Mouse (Mus musculus): Measurements from ENCODE around the gene Man2a1. TPM values are rescaled to one million over a fixed set of nuclear protein-coding genes. Genes with fewer than 3 reads are reported as not detected.

The Man2a1 gene
- polyA plus RNA-seq, 1 experiment from 2014 or later, result 4.1 TPM

DNA sequence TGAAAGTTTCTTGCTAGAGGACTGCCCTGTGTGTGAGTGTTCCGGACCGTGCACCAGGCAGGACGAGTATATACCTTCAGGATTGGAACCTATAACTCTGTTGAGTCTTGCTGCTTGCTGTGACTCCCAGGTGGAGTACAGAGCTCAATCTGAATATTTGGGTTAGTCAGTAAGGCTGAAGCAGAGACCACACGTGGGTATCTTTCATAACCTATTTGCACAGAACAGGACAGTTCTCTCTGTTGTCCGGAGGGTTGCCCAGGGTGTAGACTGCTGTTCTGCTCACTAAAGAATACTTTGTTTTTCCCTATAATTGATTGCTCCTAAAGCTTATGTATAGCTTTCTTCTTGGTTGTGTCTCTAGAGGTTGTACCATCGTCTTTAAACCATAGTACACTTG lies 7.7 kb downstream of the Man2a1 start:
- H3K27ac ChIP-seq (ENCODE audit: low read depth, low read length), result no peak overlapping the region
- no peak for ATAC-seq (replicated peaks; ENCODE audit: insufficient number of reproducible peaks, low FRiP score, low TSS enrichment)
- no peak overlapping the region for H3K4me3 ChIP-seq (ENCODE audit: low read depth, low read length)
- H3K27me3 ChIP-seq (ENCODE audit: control insufficient read depth, insufficient read depth, low read length), result no peaks in the 10 kb centered on the region
- no peak overlapping the region for H3K9ac ChIP-seq (ENCODE audit: low read depth, low read length)
- no peaks in the 10 kb centered on the region for H3K9me3 ChIP-seq (replicated peaks; ENCODE audit: control insufficient read depth, low read length)
- no peaks in the 10 kb centered on the region for H3K36me3 ChIP-seq (ENCODE audit: control insufficient read depth, insufficient read depth, low read length)
- whole genome bisulfite sequencing (ENCODE audit: insufficient replicate concordance), result 91% methylated on average over 6 of the region's 6 CpGs
- H3K4me1 ChIP-seq (ENCODE audit: control insufficient read depth, insufficient read depth, low read length), result peaks cover 4% of the 10 kb centered on the region
- no peak overlapping the region for H3K4me2 ChIP-seq

DNA sequence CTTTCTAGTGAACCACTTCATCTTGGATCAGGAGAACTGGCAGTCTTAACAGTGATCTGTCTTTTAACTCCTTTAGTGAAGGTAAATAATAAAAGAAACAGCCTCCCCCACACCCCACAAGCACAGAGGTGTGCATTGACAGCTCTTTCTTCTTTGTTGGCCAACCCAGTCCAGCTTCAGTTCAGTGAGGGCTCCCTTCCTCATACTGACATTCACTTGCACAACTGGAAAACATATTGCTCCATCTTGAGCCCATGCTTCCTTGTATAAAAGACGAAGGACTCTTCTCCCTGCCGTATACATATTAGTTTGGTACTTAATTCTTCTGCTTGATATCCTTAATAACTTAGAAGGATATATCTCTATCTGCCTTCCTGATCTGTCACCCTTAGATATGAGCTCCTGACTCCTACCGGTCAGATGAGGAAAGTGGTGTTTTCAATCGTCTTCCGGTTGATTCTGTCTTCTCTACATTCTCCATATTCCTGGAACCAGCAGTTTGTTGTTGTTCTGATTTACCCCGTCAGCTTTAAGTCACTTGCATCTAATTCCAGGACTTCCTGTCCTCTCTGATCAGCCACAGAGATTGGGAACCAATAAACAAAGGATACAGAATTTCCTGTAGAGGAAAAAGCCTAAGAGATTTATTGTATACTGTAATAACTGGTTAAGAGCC lies 8.5 kb downstream of the Man2a1 start:
- Histone ChIP-seq H3K9me3 (replicated peaks; ENCODE audit: control insufficient read depth, low read length) (no peaks in the 10 kb centered on the region), H3K4me1 (ENCODE audit: control insufficient read depth, insufficient read depth, low read length) (no peaks in the 10 kb centered on the region; the same call in 1 of the 2 replicates), H3K4me2 (no peak overlapping the region), H3K27me3 (ENCODE audit: control insufficient read depth, insufficient read depth, low read length) (no peaks in the 10 kb centered on the region), H3K36me3 (ENCODE audit: control insufficient read depth, insufficient read depth, low read length) (no peaks in the 10 kb centered on the region), H3K4me3 (ENCODE audit: low read depth, low read length) (no peak overlapping the region), H3K27ac (ENCODE audit: low read depth, low read length) (no peak overlapping the region), H3K9ac (ENCODE audit: low read depth, low read length) (no peak overlapping the region)
- ATAC-seq (replicated peaks; ENCODE audit: insufficient number of reproducible peaks, low FRiP score, low TSS enrichment), result no peak
- 66% methylated on average over 6 of the region's 6 CpGs for WGBS (ENCODE audit: insufficient replicate concordance)

DNA sequence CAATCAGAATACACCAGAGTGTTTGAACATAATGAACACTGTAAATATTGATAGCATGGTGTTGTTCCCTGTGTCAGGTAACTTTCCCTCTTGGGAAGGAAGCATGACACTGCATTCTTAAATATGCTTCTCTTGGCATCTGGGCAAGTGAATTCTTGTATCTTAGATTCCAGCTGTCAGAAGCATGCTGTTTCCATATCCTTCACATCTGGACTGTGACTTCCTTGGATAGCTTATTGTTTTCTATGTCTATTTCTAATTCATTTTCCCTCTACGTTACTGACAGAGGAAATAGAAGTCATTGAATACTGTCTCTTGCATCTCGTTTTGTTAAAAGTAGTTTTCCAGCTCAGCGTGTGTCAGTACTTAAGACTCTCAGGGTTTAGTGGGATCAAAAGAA lies 9.2 kb downstream of the Man2a1 start:
- ATAC-seq (replicated peaks; ENCODE audit: insufficient number of reproducible peaks, low FRiP score, low TSS enrichment), result no peak
- no peak overlapping the region for H3K27ac ChIP-seq (ENCODE audit: low read depth, low read length)
- no peak overlapping the region for H3K4me3 ChIP-seq (ENCODE audit: low read depth, low read length)
- H3K9ac ChIP-seq (ENCODE audit: low read depth, low read length), result no peak overlapping the region
- no peaks in the 10 kb centered on the region for H3K9me3 ChIP-seq (replicated peaks; ENCODE audit: control insufficient read depth, low read length)
- no peaks in the 10 kb centered on the region for H3K27me3 ChIP-seq (ENCODE audit: control insufficient read depth, insufficient read depth, low read length)
- H3K36me3 ChIP-seq (ENCODE audit: control insufficient read depth, insufficient read depth, low read length), result no peaks in the 10 kb centered on the region
- no peaks in the 10 kb centered on the region for H3K4me1 ChIP-seq (ENCODE audit: control insufficient read depth, insufficient read depth, low read length)
- H3K4me2 ChIP-seq, result no peak overlapping the region
- 60% methylated on average over 3 of the region's 3 CpGs for WGBS (ENCODE audit: insufficient replicate concordance)

GRCm38 (mm10) chr17:64611426-64611825 lies 10.9 kb downstream of the Man2a1 start:
- Histone ChIP-seq H3K9me3 (replicated peaks; ENCODE audit: control insufficient read depth, low read length) (no peaks in the 10 kb centered on the region), H3K4me2 (no peak overlapping the region), H3K36me3 (ENCODE audit: control insufficient read depth, insufficient read depth, low read length) (no peaks in the 10 kb centered on the region), H3K27ac (ENCODE audit: low read depth, low read length) (no peak overlapping the region), H3K4me1 (ENCODE audit: control insufficient read depth, insufficient read depth, low read length) (no peaks in the 10 kb centered on the region), H3K9ac (ENCODE audit: low read depth, low read length) (no peak overlapping the region), H3K4me3 (ENCODE audit: low read depth, low read length) (no peak overlapping the region), H3K27me3 (ENCODE audit: control insufficient read depth, insufficient read depth, low read length) (no peaks in the 10 kb centered on the region)
- no peak for ATAC-seq (replicated peaks; ENCODE audit: insufficient number of reproducible peaks, low FRiP score, low TSS enrichment)
- 72% methylated on average over 5 of the region's 5 CpGs for WGBS (ENCODE audit: insufficient replicate concordance)

GRCm38 (mm10) chr17:64612135-64612885 lies 11.8 kb downstream of the Man2a1 start:
- Histone ChIP-seq H3K4me1 (ENCODE audit: control insufficient read depth, insufficient read depth, low read length) (no peaks in the 10 kb centered on the region), H3K4me2 (no peak overlapping the region), H3K27me3 (ENCODE audit: control insufficient read depth, insufficient read depth, low read length) (no peaks in the 10 kb centered on the region), H3K9ac (ENCODE audit: low read depth, low read length) (no peak overlapping the region), H3K36me3 (ENCODE audit: control insufficient read depth, insufficient read depth, low read length) (no peaks in the 10 kb centered on the region), H3K27ac (ENCODE audit: low read depth, low read length) (no peak overlapping the region), H3K4me3 (ENCODE audit: low read depth, low read length) (no peak overlapping the region), H3K9me3 (replicated peaks; ENCODE audit: control insufficient read depth, low read length) (no peaks in the 10 kb centered on the region)
- no peak for ATAC-seq (replicated peaks; ENCODE audit: insufficient number of reproducible peaks, low FRiP score, low TSS enrichment)
- WGBS (ENCODE audit: insufficient replicate concordance), result 84% methylated on average over 16 of the region's 16 CpGs

DNA sequence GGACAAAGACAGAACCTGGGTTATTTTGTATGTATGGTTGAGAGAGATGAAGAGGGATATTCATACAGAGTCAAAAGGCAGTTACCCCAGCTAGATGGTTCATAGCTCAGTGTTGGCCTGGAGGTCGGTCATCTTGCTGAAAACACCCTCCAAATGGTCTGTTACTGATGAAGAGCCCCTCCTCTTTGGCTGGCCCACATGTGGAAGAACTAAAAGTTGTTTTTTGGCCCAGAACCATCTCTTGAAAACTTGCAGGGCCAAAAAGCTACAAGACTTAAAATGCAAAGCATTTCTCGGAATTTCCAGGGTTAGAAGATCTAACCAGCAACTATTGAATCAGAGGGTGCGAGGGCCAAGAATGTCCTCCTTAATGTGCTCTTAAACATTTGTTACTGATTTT lies 12.4 kb downstream of the Man2a1 start:
- no peak for ATAC-seq (replicated peaks; ENCODE audit: insufficient number of reproducible peaks, low FRiP score, low TSS enrichment)
- WGBS (ENCODE audit: insufficient replicate concordance), result 88% methylated on average over 3 of the region's 3 CpGs

GRCm38 (mm10) chr17:64613351-64613750 lies 12.8 kb downstream of the Man2a1 start:
- H3K27ac ChIP-seq (ENCODE audit: low read depth, low read length), result no peak overlapping the region

More for the DNA sequence above, 12.4 kb downstream of the Man2a1 start:
- Histone ChIP-seq H3K4me1 (ENCODE audit: control insufficient read depth, insufficient read depth, low read length) (peaks cover 4% of the 10 kb centered on the region; the same call in 1 of the 2 replicates), H3K27ac (ENCODE audit: low read depth, low read length) (no peak overlapping the region), H3K4me2 (no peak overlapping the region), H3K9me3 (replicated peaks; ENCODE audit: control insufficient read depth, low read length) (no peaks in the 10 kb centered on the region), H3K9ac (ENCODE audit: low read depth, low read length) (no peak overlapping the region), H3K4me3 (ENCODE audit: low read depth, low read length) (no peak overlapping the region), H3K36me3 (ENCODE audit: control insufficient read depth, insufficient read depth, low read length) (no peaks in the 10 kb centered on the region), H3K27me3 (ENCODE audit: control insufficient read depth, insufficient read depth, low read length) (no peaks in the 10 kb centered on the region)

DNA sequence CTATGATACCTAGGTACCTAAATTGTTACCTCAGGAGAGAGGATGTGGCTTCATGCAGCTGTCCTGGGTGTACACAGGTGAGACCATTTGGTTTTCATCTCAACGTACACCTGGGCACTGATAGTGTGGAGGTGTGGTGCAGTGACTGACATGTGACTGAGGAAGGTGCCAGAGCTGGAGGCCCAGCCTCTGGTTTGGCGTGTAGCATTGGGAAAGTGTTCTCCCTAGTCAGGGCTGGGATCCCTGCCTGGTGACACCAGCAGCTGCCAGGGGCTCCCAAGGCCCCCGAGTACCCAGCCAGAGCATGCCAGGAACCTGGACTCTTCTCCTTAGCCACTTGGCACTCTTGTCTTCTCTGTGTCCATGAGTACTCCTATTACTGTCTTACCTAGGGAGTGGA lies 14.3 kb downstream of the Man2a1 start:
- no peaks in the 10 kb centered on the region for H3K9me3 ChIP-seq (replicated peaks; ENCODE audit: control insufficient read depth, low read length)
- no peak for ATAC-seq (replicated peaks; ENCODE audit: insufficient number of reproducible peaks, low FRiP score, low TSS enrichment)
- no peaks in the 10 kb centered on the region for H3K36me3 ChIP-seq (ENCODE audit: control insufficient read depth, insufficient read depth, low read length)
- H3K4me3 ChIP-seq (ENCODE audit: low read depth, low read length), result no peak overlapping the region
- no peaks in the 10 kb centered on the region for H3K27me3 ChIP-seq (ENCODE audit: control insufficient read depth, insufficient read depth, low read length)
- WGBS (ENCODE audit: insufficient replicate concordance), result 72% methylated on average over 3 of the region's 3 CpGs
- H3K9ac ChIP-seq (ENCODE audit: low read depth, low read length), result no peak overlapping the region
- H3K27ac ChIP-seq (ENCODE audit: low read depth, low read length), result no peak overlapping the region
- no peak overlapping the region for H3K4me2 ChIP-seq
- H3K4me1 ChIP-seq (ENCODE audit: control insufficient read depth, insufficient read depth, low read length), result peaks cover 6% of the 10 kb centered on the region; the same call in 1 of the 2 replicates

More at GRCm38 (mm10) chr17:64613351-64613750, 12.8 kb downstream of the Man2a1 start:
- ATAC-seq (replicated peaks; ENCODE audit: insufficient number of reproducible peaks, low FRiP score, low TSS enrichment), result no peak
- no peaks in the 10 kb centered on the region for H3K27me3 ChIP-seq (ENCODE audit: control insufficient read depth, insufficient read depth, low read length)
- H3K4me1 ChIP-seq (ENCODE audit: control insufficient read depth, insufficient read depth, low read length), result peaks cover 6% of the 10 kb centered on the region; the same call in 1 of the 2 replicates
- 68% methylated on average over 3 of the region's 3 CpGs for WGBS (ENCODE audit: insufficient replicate concordance)
- H3K4me2 ChIP-seq, result no peak overlapping the region
- no peak overlapping the region for H3K4me3 ChIP-seq (ENCODE audit: low read depth, low read length)
- no peaks in the 10 kb centered on the region for H3K36me3 ChIP-seq (ENCODE audit: control insufficient read depth, insufficient read depth, low read length)
- H3K9me3 ChIP-seq (replicated peaks; ENCODE audit: control insufficient read depth, low read length), result no peaks in the 10 kb centered on the region
- no peak overlapping the region for H3K9ac ChIP-seq (ENCODE audit: low read depth, low read length)
